ENCODE assay signal across 37 mouse cellular contexts in genomic region chr5:140492684-140493233, GRCm38 (mm10). TPM values are rescaled to one million over a fixed set of nuclear protein-coding genes. Genes with fewer than 3 reads are reported as not detected.
A peak's percentile ranks its signal among the peaks of the same experiment; 100 is the strongest.
DNase-seq lines count a peak whose midpoint lies in the region; ATAC-seq lines count a peak whose summit lies in the region.
"Had no signal": no experiment of that assay in that cellular context is flagged by ENCODE, and none has a peak within 500 bp of the region (broad histone marks: within the 10 kb centered on the region; RNA-seq: fewer than 3 reads in every experiment).

No protein-coding gene starts in this region.

- no peaks in the 10 kb centered on the region for H3K4me1 ChIP-seq in kidney, embryonic 14.5 days (ENCODE audit: control insufficient read depth, insufficient read depth, low read length)
- no peaks in the 10 kb centered on the region for H3K4me1 ChIP-seq in kidney, embryonic 15.5 days
- H3K4me1 ChIP-seq: embryonic facial prominence, embryonic 15.5 days; forebrain, embryonic 12.5 days; heart, embryonic 13.5 days; limb, embryonic 15.5 days; midbrain, embryonic 15.5 days; neural tube, embryonic 15.5 days had no signal

- no peaks in the 10 kb centered on the region for H3K36me3 ChIP-seq in kidney, embryonic 14.5 days (ENCODE audit: control insufficient read depth, insufficient read depth, low read length)
- no peaks in the 10 kb centered on the region for H3K36me3 ChIP-seq in kidney, embryonic 15.5 days
- H3K36me3 ChIP-seq: embryonic facial prominence, embryonic 10.5 days; embryonic facial prominence, embryonic 15.5 days; forebrain, embryonic 12.5 days; heart, embryonic 13.5 days; intestine, embryonic 15.5 days; limb, embryonic 10.5 days; limb, embryonic 15.5 days; midbrain, embryonic 15.5 days; neural tube, embryonic 15.5 days had no signal

- H3K4me3 ChIP-seq in kidney, embryonic 14.5 days (ENCODE audit: low read length) = no peak overlapping the region
- no peak overlapping the region for H3K4me3 ChIP-seq in kidney, embryonic 15.5 days (replicated peaks)
- H3K4me3 ChIP-seq: embryonic facial prominence, embryonic 10.5 days; embryonic facial prominence, embryonic 15.5 days; forebrain, embryonic 12.5 days; heart, adult 2 months; heart, embryonic 13.5 days; intestine, embryonic 15.5 days; limb, embryonic 10.5 days; limb, embryonic 15.5 days; midbrain, embryonic 15.5 days; neural tube, embryonic 15.5 days had no signal

- ATAC-seq in kidney, embryonic 14.5 days (ENCODE audit: low FRiP score, low TSS enrichment) = peak; percentile 50; the same call in 1 of the 2 replicates
- no peak for ATAC-seq in kidney, embryonic 15.5 days (replicated peaks; ENCODE audit: low FRiP score)
- ATAC-seq: activated CD4-positive, CD25-positive, alpha-beta regulatory T cell, adult 4 months; forebrain, postnatal 0 days; hindbrain, embryonic 16.5 days; intestine, embryonic 15.5 days; midbrain, embryonic 15.5 days had no signal

- no peaks in the 10 kb centered on the region for H3K9me3 ChIP-seq in kidney, embryonic 14.5 days (ENCODE audit: control insufficient read depth, low read length)
- H3K9me3 ChIP-seq in kidney, embryonic 15.5 days (replicated peaks) = no peaks in the 10 kb centered on the region
- H3K9me3 ChIP-seq: embryonic facial prominence, embryonic 10.5 days; embryonic facial prominence, embryonic 15.5 days; forebrain, embryonic 12.5 days; heart, embryonic 13.5 days; intestine, embryonic 15.5 days; limb, embryonic 10.5 days; limb, embryonic 15.5 days; midbrain, embryonic 15.5 days; neural tube, embryonic 15.5 days had no signal

- peak overlapping the region; percentile 17; the same call in 1 of the 2 replicates for H3K27ac ChIP-seq in kidney, embryonic 14.5 days (ENCODE audit: low read depth, low read length)
- H3K27ac ChIP-seq in kidney, embryonic 15.5 days = no peak overlapping the region
- H3K27ac ChIP-seq: embryonic facial prominence, embryonic 10.5 days; embryonic facial prominence, embryonic 15.5 days; forebrain, embryonic 12.5 days; heart, adult 2 months; heart, embryonic 13.5 days; intestine, embryonic 15.5 days; limb, embryonic 10.5 days; limb, embryonic 15.5 days; macrophage; midbrain, embryonic 15.5 days; neural tube, embryonic 15.5 days had no signal

- H3K27me3 ChIP-seq in kidney, embryonic 14.5 days (ENCODE audit: control insufficient read depth, insufficient read depth, low read length) = no peaks in the 10 kb centered on the region
- peaks cover 4% of the 10 kb centered on the region; the same call in 1 of the 2 replicates for H3K27me3 ChIP-seq in kidney, embryonic 15.5 days
- H3K27me3 ChIP-seq: intestine, embryonic 15.5 days; midbrain, embryonic 15.5 days had no signal

- H3K4me2 ChIP-seq in kidney, embryonic 14.5 days (replicated peaks; ENCODE audit: low read depth, low read length) = no peak overlapping the region
- H3K4me2 ChIP-seq in kidney, embryonic 15.5 days = no peak overlapping the region
- H3K4me2 ChIP-seq: embryonic facial prominence, embryonic 15.5 days; forebrain, embryonic 12.5 days; heart, embryonic 13.5 days; intestine, embryonic 15.5 days; limb, embryonic 15.5 days; midbrain, embryonic 15.5 days; neural tube, embryonic 15.5 days had no signal

- WGBS in kidney, embryonic 14.5 days = 12% methylated on average over 11 of the region's 11 CpGs
- WGBS in kidney, embryonic 15.5 days = 12% methylated on average over 11 of the region's 11 CpGs

- DNase-seq in retina, postnatal 1 day = peak; percentile 21
- DNase-seq in retina, embryonic 14.5 days (ENCODE audit: low spot score) = no peak
- DNase-seq in R1 (ENCODE audit: low read depth, low spot score) = peak; percentile 87
- DNase-seq in yolk sac, embryonic 10.5 days (ENCODE audit: low spot score) = peak; percentile 59
- DNase-seq in layer of hippocampus, adult 9-10 months (ENCODE audit: low spot score) = no peak
- DNase-seq in thymus, postnatal 10 days (ENCODE audit: low spot score in 2 of 2) = no peak
- DNase-seq: adrenal gland, adult 2 months; adrenal gland, postnatal 36 days; B cell, adult 2 months; cerebellum, adult 18-20 months; cerebellum, postnatal 10 days; forebrain, postnatal 0 days; gastrocnemius, postnatal 25 days; heart, adult 2 months; heart, postnatal 10 days; kidney, adult 9 months; kidney, postnatal 4 days; layer of hippocampus, postnatal 36 days; lung, adult 2 months; lung, postnatal 10 days; right cerebral cortex, adult 18-20 months; spleen, adult 18-20 months had no signal

- no peak overlapping the region for H3K9ac ChIP-seq in kidney, embryonic 14.5 days (ENCODE audit: low read depth, low read length)
- no peak overlapping the region for H3K9ac ChIP-seq in kidney, embryonic 15.5 days
- H3K9ac ChIP-seq: embryonic facial prominence, embryonic 15.5 days; forebrain, embryonic 12.5 days; forebrain, postnatal 0 days; heart, embryonic 13.5 days; intestine, embryonic 15.5 days; limb, embryonic 15.5 days; midbrain, embryonic 15.5 days; neural tube, embryonic 15.5 days had no signal

RNA-seq across cellular contexts. Expression of gene Chst12, which starts 12.6 kb away (rescaled TPM):
- 13.3 and 17.5 TPM in 2 replicates for polyA plus RNA-seq in kidney, embryonic 14.5 days (2014; fragmentation: Nextera tagmentation; extraction: Ambion mirVana)
- polyA plus RNA-seq in kidney, embryonic 15.5 days (2015; fragmentation: Nextera tagmentation; extraction: Ambion mirVana) = 21.9 and 22.4 TPM in 2 replicates

RNA-seq across cellular contexts. Expression of gene Gm4869, which starts 47.3 kb away (rescaled TPM):
- polyA plus RNA-seq in kidney, embryonic 14.5 days (2014; fragmentation: Nextera tagmentation; extraction: Ambion mirVana) = not detected in 2 replicates
- not detected in 2 replicates for polyA plus RNA-seq in kidney, embryonic 15.5 days (2015; fragmentation: Nextera tagmentation; extraction: Ambion mirVana)
- polyA plus RNA-seq: activated CD4-positive, CD25-positive, alpha-beta regulatory T cell, adult 4 months; embryonic facial prominence, embryonic 10.5 days; forebrain, embryonic 12.5 days; forebrain, postnatal 0 days; heart, adult 2 months; hindbrain, embryonic 16.5 days; intestine, embryonic 15.5 days; limb, embryonic 10.5 days; limb, embryonic 15.5 days; macrophage; midbrain, embryonic 15.5 days; neural tube, embryonic 15.5 days; thymus, postnatal 0 days had no signal

Comparison
In these comparisons a context has a peak if more than half of its experiments do, and no peak if none do; other contexts are left out.
1. DNase-seq: peak in retina, postnatal 1 day (single experiment), R1 (single experiment) and yolk sac, embryonic 10.5 days (single experiment); none in retina, embryonic 14.5 days (single experiment), layer of hippocampus, adult 9-10 months (single experiment) and thymus, postnatal 10 days (0 of 2).